Mouse (Mus musculus): ENCODE results near the gene Rpl18a.

Gene Rpl18a

DNA sequence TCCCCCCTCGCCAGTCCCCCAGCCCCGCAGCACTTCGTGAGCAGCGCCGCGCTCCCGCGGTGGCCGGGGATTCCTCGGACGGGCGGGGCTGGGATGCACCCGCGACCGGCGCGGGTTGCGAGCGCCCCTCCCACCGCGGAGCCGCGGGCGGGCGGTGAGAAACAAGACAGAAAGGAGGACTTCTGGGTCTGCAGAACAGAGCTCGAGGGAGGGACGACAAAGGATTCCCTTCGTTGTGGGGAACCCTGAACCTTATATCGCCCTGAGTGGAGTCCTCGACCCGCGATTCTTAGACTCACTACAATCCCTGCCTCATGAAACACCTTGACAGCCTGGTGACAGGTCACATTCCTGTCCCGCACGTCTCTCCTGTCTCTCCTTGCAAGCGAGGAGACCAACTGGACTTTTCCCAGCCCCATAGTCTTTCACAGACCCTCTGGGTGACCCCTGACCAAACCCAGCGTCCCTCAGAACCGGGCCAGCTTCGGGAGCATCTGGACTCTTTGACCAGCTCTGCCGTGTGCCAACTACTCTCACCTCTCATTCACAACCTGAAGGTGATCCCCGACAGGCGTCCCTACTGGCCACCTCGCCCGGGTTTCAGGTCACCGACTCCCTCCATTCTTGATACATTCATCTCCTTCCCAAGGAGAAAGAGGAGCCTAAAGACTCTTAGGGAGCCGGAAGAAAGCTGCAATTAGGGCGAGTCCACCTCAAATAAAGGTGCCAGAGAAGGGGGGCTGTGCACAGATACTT is 33.1 kb downstream of the Rpl18a start:
- in situ Hi-C loops (cut with MboI, MseI), result loop anchor here (5.0 to 10.0 kb wide), 2 partner anchors 52 to 1061 kb away; no protein-coding TSS in a partner anchor

GRCm38 (mm10) chr8:70862824-70863641 is 34.2 kb downstream of the Rpl18a start, which contains the start of gene Kcnn1:
TSS of gene Kcnn1 (minus strand) at chr8:70863258.
- in situ Hi-C loops (cut with MboI, MseI), result loop anchor here (5.0 to 10.0 kb wide), 2 partner anchors 51 to 1062 kb away; no protein-coding TSS in a partner anchor

DNA sequence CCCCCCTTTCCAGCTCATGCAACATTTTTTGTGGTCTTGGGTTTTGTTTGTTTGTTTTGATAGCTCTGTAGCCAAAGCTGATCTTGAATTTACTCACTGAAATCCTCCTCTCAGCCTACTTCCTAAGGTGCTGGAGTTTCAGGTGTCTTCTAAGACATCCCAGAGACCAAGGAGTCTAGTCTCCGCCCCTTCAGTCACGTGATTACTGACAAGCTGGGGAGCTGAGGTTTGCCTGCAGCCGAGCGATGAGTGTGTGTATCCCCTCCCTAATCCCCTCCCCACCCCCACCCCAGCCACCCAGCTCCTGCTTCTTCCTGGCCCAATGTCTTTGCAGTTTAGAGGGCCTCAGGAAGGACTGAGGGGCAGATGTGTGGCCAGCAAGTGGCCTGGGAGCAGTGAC is 39.7 kb downstream of the Rpl18a start:
- in situ Hi-C loops (cut with MboI, MseI), result no loop called here

DNA sequence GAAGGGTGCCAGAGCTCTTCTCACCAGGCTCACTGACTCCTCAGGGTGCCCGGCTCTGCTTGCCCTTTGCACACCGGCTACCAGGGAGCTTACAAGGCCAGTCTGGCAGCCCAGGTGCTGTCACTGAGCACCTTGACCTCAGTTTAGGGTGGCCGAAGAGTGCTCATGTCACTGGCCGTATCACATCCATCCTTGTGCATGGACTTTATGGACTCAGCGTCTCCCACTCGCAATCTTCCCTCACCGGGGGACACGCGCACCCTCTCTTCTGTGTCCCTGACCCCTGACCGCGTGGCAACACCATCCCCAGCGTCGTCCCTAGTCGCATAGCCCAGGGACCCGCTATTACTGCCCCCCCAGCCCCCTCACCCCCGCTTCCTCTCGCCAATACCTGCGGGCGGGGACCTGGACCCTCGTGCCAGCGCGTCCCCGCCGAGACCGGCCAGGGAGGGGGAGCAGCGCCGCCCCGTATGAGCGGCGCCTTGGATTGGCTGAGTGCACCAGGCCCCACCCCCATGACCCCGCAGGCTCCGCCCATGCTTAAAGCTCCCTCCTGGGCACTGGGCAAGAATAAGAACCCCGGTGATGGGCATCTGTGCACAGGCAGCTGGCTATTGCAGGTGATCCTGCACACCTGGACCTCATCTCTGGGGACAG is 40.5 kb downstream of the Rpl18a start:
- in situ Hi-C loops (cut with MboI, MseI), result no loop called here

DNA sequence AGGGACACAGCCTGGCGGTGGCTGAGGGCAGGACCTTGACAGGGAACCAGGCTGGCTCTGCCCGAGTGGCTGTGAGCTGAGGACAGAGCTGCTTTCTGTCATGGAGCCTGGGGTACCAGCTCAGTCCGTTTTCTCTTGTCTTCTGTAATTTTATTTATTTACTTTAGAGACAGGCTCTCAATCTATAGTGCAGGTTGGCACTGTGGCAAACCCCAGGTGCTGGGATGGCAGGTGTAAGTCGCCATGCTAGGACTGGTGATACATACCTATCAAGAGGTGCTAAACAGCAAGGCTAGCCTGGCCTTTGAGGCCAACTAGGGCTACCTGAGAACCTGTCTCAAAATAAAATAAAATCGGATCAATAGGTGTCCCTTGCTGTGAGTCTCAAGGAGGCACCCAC is 41.2 kb downstream of the Rpl18a start:
- in situ Hi-C loops (cut with MboI, MseI), result no loop called here

GRCm38 (mm10) chr8:70853863-70854262 is 43.3 kb downstream of the Rpl18a start:
- in situ Hi-C loops (cut with MboI, MseI), result no loop called here

DNA sequence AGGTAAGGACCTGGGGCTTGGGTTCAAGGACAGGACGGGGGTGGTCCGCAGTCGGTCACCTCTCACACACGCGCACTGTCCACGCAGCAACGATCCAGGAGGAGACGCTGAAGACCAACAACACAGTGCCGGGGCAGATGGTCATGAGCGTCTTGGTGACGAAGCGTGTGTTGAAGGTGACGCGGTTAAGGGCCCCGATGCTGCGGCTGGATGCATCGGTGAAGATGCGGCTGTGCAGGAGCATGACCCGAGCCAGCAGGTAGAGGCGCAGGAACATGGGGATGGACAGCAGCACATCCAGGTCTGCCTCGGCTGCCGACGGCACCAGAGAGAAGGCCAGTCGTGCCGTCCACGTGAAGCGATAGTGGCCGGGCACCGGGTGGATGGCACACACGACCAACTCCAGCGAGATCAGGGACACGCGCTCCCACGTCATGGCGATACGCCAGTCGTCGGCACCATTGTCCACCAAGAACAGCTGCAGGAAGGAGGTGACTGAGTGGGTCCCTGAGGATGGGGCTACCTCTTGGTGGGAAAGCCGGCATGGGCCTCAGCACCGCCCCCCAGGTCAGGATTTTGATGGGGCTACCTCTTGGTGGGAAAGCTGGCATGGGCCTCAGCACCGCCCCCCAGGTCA is 44.5 kb downstream of the Rpl18a start:
- in situ Hi-C loops (cut with MboI, MseI), result no loop called here

- in situ Hi-C loops (cut with MboI, MseI), result no loop called here
Measured at GRCm38 (mm10) chr8:70851837-70852236, 45.4 kb downstream of the Rpl18a start.

DNA sequence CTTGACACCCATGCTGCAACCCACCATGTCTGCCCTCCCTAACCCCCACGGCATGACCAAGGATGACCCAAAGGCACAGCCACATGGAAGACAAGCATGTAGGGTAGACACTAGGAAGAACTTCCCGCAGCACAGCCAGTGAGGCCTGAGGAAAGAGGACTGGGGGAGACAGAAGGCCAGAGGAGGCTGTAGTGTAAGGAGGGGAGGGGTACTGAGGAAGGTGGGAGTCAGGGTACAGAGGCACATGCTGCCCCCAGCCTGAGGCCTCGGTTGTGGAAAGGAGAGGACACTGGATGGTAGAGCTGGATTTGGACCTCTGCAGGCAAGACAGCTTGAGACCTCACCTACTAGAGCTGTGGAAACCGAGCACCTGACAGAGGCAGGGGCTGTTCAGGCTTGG is 46.3 kb downstream of the Rpl18a start:
- in situ Hi-C loops (cut with MboI, MseI), result no loop called here

GRCm38 (mm10) chr8:70850132-70850845 is 46.9 kb downstream of the Rpl18a start:
- in situ Hi-C loops (cut with MboI, MseI), result no loop called here

DNA sequence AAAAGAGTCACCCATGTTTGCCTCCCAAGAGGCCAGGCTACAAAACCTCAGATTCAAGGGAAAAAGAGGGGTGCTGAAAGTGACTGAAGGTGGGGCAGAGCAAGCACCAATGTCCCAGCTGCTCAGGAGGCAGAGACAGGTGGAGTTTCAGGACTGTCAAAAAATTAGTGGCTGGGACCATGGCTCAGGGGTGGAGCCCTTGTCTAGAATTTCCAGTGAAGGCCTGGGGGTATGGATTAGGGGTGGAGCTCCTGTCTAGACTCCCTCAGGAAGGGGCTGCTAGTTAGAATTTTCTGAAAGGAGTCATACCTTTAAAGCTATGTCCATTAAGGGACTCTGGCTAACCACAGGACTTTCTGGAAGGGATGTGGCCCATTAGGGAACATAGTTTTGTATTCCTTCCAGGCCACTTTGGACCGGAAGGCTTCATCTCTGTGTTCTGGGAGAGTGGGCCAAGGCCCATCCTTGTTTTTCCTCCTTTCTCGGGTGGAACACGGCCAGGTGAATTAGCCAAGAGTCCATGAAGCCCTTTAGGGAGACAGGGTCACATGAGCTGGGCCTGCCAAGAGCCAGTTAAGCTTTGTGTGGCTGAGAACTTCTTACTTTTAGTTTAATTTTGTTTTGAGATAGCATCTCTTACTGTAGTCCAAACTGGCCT is 47.8 kb downstream of the Rpl18a start:
- in situ Hi-C loops (cut with MboI, MseI), result no loop called here

DNA sequence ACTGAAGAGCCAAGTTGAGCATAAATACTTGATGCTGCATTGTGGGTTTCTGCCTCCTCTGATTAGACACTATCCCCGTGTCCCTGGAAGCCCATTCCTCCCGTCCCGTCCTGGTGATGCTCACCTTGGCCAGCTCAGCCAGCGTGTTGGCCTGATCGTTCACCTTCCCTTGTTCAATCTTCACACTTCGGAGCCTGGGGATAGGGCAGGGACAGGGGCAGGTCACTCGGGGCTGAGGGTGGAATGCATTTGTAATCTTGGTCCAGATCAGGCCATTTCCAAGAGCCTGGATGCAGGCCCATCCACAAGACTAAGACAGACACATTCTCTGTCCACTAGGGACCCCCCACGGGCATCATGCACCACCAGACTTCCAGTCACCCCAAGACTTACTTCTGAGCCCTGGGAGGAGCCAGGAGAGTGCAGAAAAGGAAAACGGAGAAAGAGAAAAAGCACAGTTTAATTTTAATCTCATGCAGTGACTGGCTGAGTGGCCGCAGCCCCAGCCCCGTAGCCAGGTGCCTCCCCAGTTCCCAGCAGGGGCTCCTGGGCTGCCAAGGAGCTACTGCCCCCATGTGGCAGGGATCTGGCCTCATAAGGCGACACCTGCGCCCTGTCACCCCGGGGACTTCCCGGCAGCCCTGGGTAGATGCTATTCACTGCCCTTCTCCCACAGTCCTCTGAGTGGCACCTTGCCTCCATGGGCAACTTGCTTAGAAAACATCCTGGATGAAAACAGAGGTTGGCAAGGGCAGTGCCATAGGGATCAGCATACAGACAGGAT is 50.6 kb downstream of the Rpl18a start:
- in situ Hi-C loops (cut with MboI, MseI), result no loop called here

GRCm38 (mm10) chr8:70845108-70845507 is 52.1 kb downstream of the Rpl18a start:
- in situ Hi-C loops (cut with MboI, MseI), result no loop called here

All from T-helper 2 cell (primary cell).